Mouse (Mus musculus) small intestine, adult 2 months (tissue): ENCODE measurements around the gene Sez6l2. TPM values are rescaled to one million over a fixed set of nuclear protein-coding genes. Genes with fewer than 3 reads are reported as not detected.

Experiments used
- H3K27ac ChIP-seq: fragments of 200-500 bp; 2 replicates; pipeline ENCODE4 v1.5.1; 2012; ENCODE audit warnings: low read depth, low read length, control low read depth, inconsistent platforms; ENCODE audit not compliant: insufficient read depth
- H3K27me3 ChIP-seq: fragments of 200-500 bp; 2 replicates; pipeline ENCODE4 v1.6.1; 2012; ENCODE audit warnings: mild to moderate bottlenecking, moderate library complexity, low read length, inconsistent platforms; ENCODE audit not compliant: control insufficient read depth, insufficient read depth
- H3K36me3 ChIP-seq: fragments of 200-500 bp; 2 replicates; pipeline ENCODE4 v1.6.1; 2012; ENCODE audit warnings: mild to moderate bottlenecking, low read length, control low read depth, inconsistent platforms; ENCODE audit not compliant: control insufficient read depth, insufficient read depth
- H3K4me1 ChIP-seq: fragments of 200-500 bp; 2 replicates; pipeline ENCODE4 v1.6.1; 2012; ENCODE audit warnings: low read length, inconsistent platforms, mixed read lengths; ENCODE audit not compliant: control insufficient read depth, insufficient read depth, insufficient read length
- H3K4me3 ChIP-seq: fragments of 200-500 bp; 2 replicates; pipeline ENCODE4 v1.5.1; 2012; ENCODE audit warnings: low read depth, mild to moderate bottlenecking, control low read depth, inconsistent platforms, low read length, moderate library complexity
- CTCF ChIP-seq: fragments of 200-500 bp; IDR thresholded peaks from 2 replicates; pipeline ENCODE4 v1.5.1; 2012; ENCODE audit warnings: low read depth, mild to moderate bottlenecking, control low read depth, inconsistent platforms, low read length, moderate library complexity, mixed read lengths; ENCODE audit not compliant: insufficient replicate concordance, insufficient read length; ENCODE audit errors: extremely low read depth
- POLR2A ChIP-seq: fragments of 200-500 bp; IDR thresholded peaks from 2 replicates; pipeline ENCODE4 v1.6.1; 2012; ENCODE audit warnings: low read depth, mild to moderate bottlenecking, control low read depth, inconsistent platforms, low read length, moderate library complexity
- WGBS: fragments of 180-500 bp; shearing (Covaris S2); methylation state at CpG from one replicate; pipeline ENCODE4 v1.1.7; 2018; 5-methylcytosine and 5-hydroxymethylcytosine counted together
- polyA plus RNA-seq: library from polyadenylated mRNA; depleted of rRNA; stranded (reverse); fragments of >200 nt; gene quantifications from 2 replicates; pipeline ENCODE4 v1.2.3, GENCODE M21; 2012

Sez6l2 gene
- polyA plus RNA-seq, 1 experiment = 2.6 TPM

DNA sequence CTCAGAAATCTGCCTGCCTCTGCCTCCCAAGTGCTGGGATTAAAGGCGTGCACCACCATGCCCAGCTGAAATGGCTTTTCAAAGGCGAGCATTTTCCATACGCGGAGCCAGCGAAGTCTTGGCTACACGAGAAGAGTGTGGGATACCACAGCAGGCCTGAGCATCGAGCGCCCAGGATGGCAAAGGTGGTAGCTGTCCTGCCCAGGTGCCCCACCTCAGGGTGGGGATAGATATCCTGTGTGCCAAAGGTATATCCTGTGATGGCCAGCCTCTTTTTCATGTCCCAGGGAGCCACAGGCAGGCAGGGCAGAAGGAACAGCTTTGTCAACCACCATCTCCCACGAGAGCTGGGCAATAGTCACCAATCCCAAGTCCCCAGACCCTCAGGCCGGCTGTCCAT lies 62.5 kb downstream of the Sez6l2 start:
- H3K27ac ChIP-seq = peak overlapping the region; percentile 85
- TF ChIP-seq POLR2A (peak; percentile 45; the same call in 1 of the 2 replicates), CTCF (no peak)
- 76% methylated on average over 10 of the region's 10 CpGs for WGBS
- no peaks in the 10 kb centered on the region for H3K27me3 ChIP-seq
- peaks cover 44% of the 10 kb centered on the region for H3K4me1 ChIP-seq
- peak overlapping the region; percentile 80 for H3K4me3 ChIP-seq
- peaks cover 7% of the 10 kb centered on the region for H3K36me3 ChIP-seq

DNA sequence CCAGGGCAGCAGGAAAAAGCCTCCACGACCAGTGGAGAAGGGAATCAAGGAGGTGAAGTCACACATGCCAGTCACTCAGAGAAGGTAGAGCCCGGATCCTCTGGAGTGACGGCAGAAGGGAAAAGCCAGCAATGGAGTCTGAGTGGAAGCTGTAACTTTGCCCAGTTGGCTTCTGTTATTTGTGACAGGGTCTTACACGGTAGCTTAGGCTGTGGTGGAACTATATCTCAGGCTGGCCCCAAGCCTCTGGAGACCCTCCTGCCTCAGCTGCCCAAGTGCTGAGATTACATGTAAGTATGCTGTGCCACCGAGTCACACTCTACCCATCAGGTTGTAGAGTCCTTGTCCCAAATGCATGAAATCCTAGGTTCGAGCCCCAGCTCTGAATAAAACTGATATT lies 63.0 kb downstream of the Sez6l2 start:
- Histone ChIP-seq H3K27ac (peak overlapping the region; percentile 85), H3K4me3 (peak overlapping the region; percentile 80)
- 77% methylated on average over 6 of the region's 6 CpGs for WGBS

DNA sequence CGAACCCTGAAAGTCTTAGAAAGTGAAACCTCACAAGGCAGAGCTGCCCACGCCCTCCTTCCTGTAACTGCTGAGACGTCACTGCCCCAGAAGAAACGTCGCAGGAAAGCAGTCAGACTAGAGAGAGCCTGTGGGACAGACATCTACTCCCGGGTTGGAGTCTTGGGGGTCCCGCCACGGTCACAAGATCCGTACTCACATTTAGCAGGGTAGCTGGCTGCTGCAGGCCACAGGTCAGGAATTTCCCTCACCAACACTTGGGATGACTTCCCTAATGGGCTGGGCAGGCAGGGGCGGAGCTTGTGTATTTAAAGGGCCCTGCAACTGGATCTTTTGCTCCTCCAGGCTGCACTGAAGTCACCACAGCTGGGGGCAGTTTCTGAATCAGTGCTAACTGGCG lies 64.0 kb downstream of the Sez6l2 start, which contains the start of gene Mvp:
TSS of gene Mvp (minus strand) at position 302 of the 400 bp plus-strand sequence.
- peaks cover 7% of the 10 kb centered on the region for H3K36me3 ChIP-seq

More for the DNA sequence above, 63.0 kb downstream of the Sez6l2 start:
- TF ChIP-seq POLR2A (no peak), CTCF (no peak)
- Histone ChIP-seq H3K27me3 (no peaks in the 10 kb centered on the region), H3K36me3 (peaks cover 7% of the 10 kb centered on the region), H3K4me1 (peaks cover 39% of the 10 kb centered on the region)

DNA sequence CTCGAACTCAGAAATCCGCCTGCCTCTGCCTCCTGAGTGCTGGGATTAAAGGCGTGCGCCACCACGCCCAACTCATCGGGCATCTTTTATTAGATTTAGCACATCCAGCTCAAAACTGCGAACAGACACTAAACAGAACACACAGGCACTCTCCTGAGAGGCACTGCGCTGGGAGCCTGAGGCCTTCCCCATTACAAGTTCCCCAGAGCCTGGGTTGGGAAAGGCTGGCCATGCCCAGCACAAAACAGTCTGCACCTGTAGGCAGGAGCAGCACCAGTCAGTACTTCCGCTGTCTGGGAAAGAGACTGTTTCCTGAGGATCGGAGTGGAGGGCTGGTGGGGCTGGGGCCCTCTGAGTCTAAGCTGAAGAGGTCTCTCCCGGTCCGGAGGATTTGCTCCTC lies 64.6 kb downstream of the Sez6l2 start:
- 0 out of 2 replicates have a peak overlapping the region, but pooled peaks have one; percentile 1 for H3K4me3 ChIP-seq
- TF ChIP-seq POLR2A (no peak), CTCF (no peak)
- peaks cover 30% of the 10 kb centered on the region for H3K4me1 ChIP-seq
- whole genome bisulfite sequencing = 88% methylated on average over 12 of the region's 12 CpGs
- peaks cover 7% of the 10 kb centered on the region for H3K36me3 ChIP-seq
- no peak overlapping the region for H3K27ac ChIP-seq
- H3K27me3 ChIP-seq = no peaks in the 10 kb centered on the region

More for the DNA sequence above, 64.0 kb downstream of the Sez6l2 start, which contains the start of gene Mvp:
- under 1% methylated on average over 11 of the region's 11 CpGs for WGBS
- Histone ChIP-seq H3K4me1 (peaks cover 32% of the 10 kb centered on the region), H3K4me3 (peak within 1 kb of the TSS; percentile 80), H3K27ac (peak within 1 kb of the TSS; percentile 85), H3K27me3 (no peaks in the 10 kb centered on the region)
- TF ChIP-seq POLR2A = 0 out of 2 replicates have a peak, but pooled peaks have one; percentile 27
- no peak; the same call in 1 of the 2 replicates for TF ChIP-seq CTCF

DNA sequence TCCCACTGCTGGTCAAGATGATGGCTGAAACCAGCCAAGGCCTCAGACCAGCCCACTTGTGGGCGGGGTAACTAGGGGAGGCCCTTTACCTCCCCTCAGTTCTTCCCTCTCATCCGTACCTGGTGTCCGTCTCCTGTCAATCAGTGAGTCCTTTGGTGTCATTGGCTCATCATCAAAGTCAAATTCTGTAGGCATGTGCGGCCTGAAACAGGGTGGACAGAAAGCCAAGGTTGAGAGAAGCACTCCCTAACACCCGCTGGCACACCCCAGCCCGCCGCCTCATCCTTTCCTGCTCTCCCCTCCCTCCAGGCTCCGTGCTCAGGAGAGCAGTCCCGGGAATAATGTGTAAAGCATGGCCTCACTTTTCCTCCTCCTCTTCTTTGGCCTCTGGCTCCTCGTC lies 65.7 kb downstream of the Sez6l2 start:
- Histone ChIP-seq H3K27ac (peak overlapping the region; percentile 90), H3K4me3 (peak overlapping the region; percentile 68), H3K4me1 (peaks cover 30% of the 10 kb centered on the region), H3K27me3 (no peaks in the 10 kb centered on the region), H3K36me3 (peaks cover 5% of the 10 kb centered on the region)
- WGBS = 2% methylated on average over 10 of the region's 10 CpGs
- TF ChIP-seq CTCF = no peak
- no peak for TF ChIP-seq POLR2A

DNA sequence TGATC lies 65.9 kb downstream of the Sez6l2 start, which contains the start of gene Pagr1b:
TSS of gene Pagr1b (minus strand) at position 4 of the 5 bp plus-strand sequence.
- TF ChIP-seq POLR2A (no peak), CTCF (no peak)

DNA sequence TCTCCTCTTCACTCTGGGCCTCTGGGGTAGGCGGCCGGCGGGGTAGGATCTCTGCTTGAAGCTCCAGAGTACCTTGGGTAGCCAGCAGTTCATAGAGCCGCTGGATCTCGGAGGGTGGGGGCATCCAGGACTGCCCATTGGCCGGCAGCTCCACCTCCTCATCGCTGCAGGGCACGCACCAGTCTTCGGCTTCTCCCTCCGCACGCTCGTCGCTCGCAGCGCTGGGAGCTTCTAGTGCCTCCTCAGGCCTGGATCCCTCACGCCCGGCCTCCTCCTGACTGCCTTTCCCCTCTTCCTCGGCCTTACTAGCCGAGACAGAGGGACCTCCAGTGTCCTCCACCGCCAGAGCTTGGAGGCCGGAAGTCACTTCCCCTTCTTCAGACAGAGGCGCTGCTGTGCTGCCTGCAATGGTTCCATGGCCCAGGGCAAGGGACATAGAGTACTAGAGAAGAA lies 66.1 kb downstream of the Sez6l2 start:
- Histone ChIP-seq H3K4me3 (peak overlapping the region; percentile 68), H3K27ac (peak overlapping the region; percentile 90), H3K27me3 (no peaks in the 10 kb centered on the region), H3K4me1 (peaks cover 30% of the 10 kb centered on the region), H3K36me3 (peaks cover 5% of the 10 kb centered on the region)
- no peak; the same call in 1 of the 2 replicates for TF ChIP-seq POLR2A
- TF ChIP-seq CTCF = no peak
- under 1% methylated on average over 22 of the region's 22 CpGs for WGBS

More for the DNA sequence above, 65.9 kb downstream of the Sez6l2 start, which contains the start of gene Pagr1b:
- H3K27ac ChIP-seq = peak within 1 kb of the TSS; percentile 90
- H3K27me3 ChIP-seq = no peaks in the 10 kb centered on the region
- H3K36me3 ChIP-seq = peaks cover 5% of the 10 kb centered on the region
- peak within 1 kb of the TSS; percentile 68 for H3K4me3 ChIP-seq
- peaks cover 30% of the 10 kb centered on the region for H3K4me1 ChIP-seq

DNA sequence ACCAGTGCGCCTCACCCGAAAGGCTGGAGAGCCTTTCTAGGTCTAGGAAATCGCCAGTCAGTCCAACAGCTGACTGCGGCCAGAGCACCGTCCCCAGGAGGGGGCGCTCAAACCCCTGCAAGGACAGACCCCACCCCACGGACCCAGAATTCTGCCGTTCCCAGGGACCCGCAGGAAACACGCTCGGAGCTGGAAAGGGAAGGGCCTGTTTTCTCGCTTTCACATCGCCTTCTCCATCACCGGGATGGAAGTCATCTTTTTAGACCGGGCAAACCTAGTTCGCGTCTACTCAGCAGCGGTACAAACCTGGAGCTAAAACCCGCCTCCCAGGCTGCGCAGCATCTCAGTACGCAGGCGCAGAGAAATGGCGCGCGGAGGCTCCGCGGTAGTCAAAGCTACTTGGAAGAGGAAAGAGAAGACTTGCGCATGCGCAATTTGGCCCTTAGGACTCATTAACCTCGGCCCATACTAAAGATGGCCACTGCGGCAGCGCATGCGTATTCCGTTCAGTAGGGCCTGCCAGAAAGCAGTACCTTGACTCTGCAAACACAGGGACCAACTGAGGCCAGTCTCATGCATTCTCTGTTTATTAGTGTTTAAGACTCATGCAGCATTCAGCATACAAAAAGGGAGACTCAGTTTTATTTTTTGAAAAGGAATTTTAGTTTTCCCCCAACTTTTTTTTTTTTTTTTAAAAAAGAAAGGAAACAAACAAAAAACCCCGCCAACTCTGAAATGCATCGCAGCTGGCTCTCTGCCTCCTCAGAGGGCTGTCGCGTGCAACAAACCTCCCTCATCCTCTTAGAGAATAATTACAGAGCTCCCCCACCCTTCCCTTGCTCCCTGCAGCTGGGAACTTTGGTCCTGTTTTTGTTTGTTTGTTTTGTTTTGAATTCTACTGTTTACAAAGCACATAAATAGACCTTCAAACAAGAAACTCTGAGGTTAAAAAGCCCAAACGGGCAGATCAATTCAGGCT lies 66.9 kb downstream of the Sez6l2 start, which contains the start of gene Pagr1a:
TSS of gene Pagr1a (minus strand) at position 382 of the 979 bp plus-strand sequence.
- Histone ChIP-seq H3K4me1 (peaks cover 25% of the 10 kb centered on the region), H3K27me3 (no peaks in the 10 kb centered on the region), H3K27ac (peak within 1 kb of the TSS; percentile 90), H3K36me3 (peaks cover 6% of the 10 kb centered on the region; the same call in 1 of the 2 replicates), H3K4me3 (peak within 1 kb of the TSS; percentile 68)
- TF ChIP-seq POLR2A (peak; percentile 68), CTCF (peak; percentile 98)
- WGBS = 2% methylated on average over 39 of the region's 39 CpGs
